Mouse (Mus musculus): Measurements from ENCODE around the gene Elk3.

The Elk3 gene

DNA sequence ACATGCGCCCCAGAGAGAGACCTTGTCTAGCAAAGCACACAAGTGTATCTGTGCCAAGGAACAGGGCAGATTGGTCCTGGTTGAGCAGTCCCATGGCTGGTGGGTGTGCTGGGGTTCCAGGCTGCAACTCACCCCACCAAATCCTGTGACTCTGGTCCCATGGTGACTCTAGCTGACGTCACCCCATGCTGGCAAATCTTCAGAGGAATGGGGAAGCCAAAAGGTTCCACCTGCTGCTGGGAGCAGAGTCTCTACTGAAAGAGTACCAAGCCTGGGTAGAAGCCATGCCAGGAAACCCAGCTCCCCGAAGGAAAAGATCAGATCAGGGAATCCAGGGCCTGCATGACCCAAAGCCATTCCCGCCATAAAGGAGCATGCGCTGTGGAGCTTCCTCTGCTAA lies 43.4 kb downstream of the Elk3 start:
- DNase-seq (ENCODE audit: low spot score): no peak

DNA sequence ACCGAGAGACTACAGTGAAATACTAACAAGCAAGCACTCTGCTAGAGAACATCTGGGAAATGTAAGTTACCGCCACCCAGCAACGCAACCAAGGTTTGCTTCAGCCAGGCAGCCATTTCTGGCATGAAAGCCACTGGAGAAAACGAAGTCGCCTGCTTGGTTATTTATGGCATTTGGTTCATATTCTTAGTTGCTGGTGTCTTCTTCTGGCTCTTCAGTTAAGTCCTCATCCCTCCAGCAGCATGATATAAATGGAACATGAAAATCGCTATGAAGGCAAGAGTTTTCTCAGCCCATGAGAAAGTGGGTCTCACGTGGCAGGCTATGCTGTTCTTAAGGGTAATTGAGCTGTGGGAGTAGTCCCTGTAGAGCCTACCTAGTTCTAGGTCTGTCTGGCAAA lies 44.4 kb downstream of the Elk3 start:
- no peak for DNase-seq (ENCODE audit: low spot score)

DNA sequence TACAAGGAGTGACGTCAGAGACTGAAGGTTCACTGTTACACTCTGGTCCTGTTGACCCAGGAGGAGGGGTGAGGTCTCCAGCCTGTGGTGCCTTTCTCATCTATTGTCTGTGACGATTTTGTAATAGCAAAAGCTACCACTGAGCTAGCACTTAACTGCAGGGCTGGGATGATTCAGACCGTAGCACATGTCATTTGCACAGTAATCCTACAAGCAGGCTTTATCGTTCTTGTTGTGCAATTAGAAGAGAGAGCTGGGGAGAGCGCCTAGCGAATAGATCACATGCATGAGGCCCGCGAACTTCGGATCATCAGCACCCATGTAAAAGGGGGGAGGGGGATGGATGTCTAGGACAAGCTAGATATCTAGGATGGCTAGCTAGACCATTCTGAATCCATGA lies 45.1 kb downstream of the Elk3 start:
- DNase-seq (ENCODE audit: low spot score): no peak

DNA sequence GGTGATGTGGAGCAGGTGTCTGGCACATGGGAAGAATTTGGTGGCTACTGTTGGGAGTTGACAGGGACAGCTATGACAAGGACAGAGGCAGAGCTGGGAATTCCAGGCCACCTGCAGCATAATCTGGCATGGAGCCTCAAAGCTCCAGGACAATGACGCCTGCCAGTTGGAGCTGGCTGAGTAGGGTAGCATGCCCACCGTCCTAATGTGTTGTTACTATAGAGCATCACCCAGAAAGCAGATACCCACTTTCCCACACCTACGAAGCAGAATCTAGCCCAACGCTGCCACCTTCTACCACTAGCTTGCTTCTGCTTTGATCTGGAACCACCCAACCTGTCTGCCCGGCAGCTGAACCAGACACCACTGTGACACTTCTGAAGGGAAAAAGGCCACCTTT lies 46.9 kb downstream of the Elk3 start:
- no peak for DNase-seq (ENCODE audit: low spot score)

- no peak for DNase-seq (ENCODE audit: low spot score)
Measured at GRCm38 (mm10) chr10:93263431-93263830, 47.5 kb downstream of the Elk3 start.

DNA sequence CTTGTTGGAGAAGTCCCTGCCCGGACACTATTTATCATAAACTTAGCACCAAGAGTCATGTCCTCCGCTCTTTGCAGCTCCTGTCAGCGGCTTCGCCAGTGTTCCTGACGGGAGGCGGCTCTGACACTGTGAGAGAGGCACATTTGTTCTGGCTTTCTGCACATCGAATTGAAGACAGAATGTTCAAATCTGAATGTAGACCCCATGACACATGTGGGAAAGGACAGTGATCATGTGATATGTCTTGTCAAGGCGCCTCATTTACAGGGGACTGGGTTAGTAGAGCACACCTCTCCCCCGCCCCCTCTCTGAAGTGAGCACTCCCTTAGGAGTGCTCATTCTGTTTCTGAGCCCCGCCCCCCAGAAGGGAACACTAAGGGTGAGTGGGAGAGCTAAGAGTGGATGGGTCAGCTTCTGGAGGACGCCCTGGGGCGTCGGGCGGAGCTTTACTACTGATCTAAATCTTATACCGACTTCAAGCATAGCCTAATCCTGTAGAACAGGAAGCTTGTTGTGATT lies 48.9 kb downstream of the Elk3 start:
- no peak for DNase-seq (ENCODE audit: low spot score)

DNA sequence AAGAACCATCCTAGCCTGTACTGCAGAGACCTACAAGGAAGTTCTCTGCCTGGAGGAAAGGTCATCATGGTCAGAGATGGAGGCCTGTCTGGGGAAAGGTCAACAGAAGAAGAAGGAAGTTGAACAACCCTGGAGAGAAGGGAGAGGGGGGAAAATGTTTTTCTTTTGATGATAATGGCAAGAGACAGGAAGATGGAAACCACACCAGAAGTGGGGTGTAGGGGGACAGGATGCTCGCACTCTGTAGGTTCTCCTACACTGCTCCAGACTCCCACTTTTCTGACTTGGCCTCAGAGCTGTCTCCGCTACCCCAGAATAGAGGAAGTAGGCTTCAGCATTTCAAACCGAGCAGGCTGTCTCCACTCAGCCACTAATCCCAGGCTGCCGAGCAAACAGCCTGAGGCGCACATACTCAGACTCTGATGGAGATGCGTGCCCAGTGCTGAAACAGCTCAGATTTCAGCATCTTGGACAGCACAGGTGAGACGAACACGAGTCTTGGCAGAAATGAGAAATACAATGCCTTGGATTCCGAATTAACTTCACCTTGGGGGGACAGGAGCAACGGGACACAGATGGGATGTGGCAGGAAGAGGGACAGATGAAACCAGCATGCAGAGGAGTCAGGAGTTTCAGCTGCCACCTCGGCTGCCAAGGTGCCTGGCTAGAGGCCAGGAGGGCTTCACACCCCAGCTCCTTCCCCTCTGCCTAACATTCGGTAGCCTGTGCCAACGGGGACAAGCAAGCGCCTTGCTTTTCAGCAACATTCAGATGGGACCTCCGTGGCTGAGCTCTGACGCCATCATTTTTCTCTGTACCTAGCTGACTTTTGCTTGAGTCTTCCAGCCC lies 49.6 kb downstream of the Elk3 start:
- DNase-seq (ENCODE audit: low spot score): no peak

DNA sequence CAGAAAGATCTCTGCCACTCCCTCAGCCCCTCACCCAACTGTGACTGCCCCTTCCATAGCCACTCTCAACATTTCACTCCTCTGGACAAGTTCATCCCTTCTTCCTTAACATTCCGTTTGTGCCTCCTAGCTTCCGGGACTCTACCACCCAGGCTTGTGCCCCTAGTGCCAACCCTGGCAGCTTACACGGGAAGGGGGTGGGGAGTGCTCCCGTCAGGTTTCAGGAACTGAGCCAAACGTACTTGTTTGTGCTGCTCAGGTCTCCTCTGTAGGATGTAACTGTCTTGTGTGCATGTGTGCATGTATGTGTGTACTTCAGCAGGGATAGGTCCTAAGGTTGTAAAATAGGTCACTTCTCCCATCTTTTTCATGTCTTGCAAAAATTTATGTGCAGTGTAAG lies 51.1 kb downstream of the Elk3 start:
- DNase-seq (ENCODE audit: low spot score): no peak

DNA sequence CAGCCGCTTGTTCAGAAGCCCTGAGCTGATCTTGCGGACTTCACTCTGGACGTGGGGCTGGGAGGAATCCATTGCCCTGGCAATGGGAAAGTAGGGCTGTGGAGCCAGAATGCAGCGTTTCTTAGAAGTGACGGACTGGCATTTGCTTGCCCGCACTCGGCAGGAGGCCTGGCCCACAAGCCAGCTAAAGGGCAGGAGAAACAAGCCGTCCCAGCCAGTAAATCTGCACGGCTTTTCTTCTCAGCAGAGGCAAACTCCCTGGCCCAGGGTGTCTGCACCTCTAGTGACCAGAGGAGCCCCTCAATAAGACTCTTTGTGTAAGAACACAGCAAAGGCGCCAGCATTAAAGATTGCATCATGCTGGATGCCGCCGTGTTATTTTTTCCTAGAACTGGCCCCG lies 55.6 kb downstream of the Elk3 start:
- DNase-seq (ENCODE audit: low spot score): no peak

- DNase-seq (ENCODE audit: low spot score): no peak
Measured at GRCm38 (mm10) chr10:93253156-93253555, 57.8 kb downstream of the Elk3 start.

GRCm38 (mm10) chr10:93252661-93253060 lies 58.3 kb downstream of the Elk3 start:
- DNase-seq (ENCODE audit: low spot score): no peak

DNA sequence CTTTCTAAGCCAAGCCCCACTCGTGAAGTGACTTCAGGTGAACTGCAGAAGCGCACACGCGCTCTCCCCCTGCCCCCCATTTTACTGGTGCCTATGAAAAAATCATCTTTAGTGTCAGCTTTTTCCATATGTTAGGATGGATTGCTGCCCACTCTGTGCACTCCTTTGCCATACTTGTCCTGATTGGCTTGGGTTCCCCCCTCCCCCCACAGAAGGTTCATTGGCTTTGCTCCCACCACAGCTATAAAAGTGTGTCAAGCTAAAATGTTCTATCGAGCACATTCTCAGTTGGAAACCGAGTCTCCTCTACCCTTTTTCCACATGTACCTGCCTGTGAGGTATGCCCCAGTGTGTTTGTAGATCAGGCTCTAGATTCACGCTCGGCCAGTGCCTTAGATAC lies 59.5 kb downstream of the Elk3 start:
- no peak for DNase-seq (ENCODE audit: low spot score)

DNA sequence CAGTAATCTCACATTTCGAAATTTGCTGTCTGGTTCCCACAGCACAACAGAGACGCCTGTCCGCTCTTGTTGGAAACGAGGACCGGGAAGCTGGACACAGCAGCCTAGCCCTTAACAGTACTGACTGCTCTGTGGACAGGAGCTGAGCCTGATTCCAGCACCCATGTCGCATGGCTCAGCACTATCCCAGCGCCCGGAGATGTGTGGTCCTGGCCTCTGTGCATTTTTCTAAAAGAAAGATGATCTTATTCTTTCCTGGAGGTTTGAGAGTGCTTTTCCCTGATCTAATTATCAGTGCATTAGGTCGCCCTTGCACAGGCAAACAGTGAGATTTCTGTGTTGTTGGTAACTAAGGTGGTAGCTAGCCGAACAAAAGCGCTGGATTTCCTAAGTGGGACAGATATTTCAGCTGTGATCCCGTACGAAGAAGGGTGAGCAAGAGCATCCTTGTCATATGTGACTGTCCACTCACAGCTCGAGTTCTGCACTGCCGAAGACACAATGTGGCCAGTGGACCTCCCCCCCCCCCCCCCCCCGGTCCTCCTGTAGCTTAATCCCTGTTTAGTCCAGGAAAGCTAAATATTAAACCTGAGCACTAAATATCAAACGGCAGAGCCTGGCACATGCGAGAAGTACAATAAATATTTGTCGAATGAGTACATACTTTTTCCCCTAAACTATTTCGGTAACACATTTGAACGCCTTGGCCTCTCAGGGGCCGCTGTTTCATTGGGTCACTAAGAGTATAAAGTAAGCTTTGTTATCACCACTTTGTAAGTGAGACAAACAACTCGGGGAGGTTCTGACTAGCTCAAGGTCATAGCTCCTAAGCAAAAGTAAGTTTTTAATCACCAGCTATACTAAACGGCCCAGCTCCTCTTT lies 60.3 kb downstream of the Elk3 start:
- no peak for DNase-seq (ENCODE audit: low spot score)

GRCm38 (mm10) chr10:93249901-93250300 lies 61.0 kb downstream of the Elk3 start:
- no peak for DNase-seq (ENCODE audit: low spot score)

- DNase-seq (ENCODE audit: low spot score): no peak
Measured at GRCm38 (mm10) chr10:93248416-93248815, 62.5 kb downstream of the Elk3 start.

DNA sequence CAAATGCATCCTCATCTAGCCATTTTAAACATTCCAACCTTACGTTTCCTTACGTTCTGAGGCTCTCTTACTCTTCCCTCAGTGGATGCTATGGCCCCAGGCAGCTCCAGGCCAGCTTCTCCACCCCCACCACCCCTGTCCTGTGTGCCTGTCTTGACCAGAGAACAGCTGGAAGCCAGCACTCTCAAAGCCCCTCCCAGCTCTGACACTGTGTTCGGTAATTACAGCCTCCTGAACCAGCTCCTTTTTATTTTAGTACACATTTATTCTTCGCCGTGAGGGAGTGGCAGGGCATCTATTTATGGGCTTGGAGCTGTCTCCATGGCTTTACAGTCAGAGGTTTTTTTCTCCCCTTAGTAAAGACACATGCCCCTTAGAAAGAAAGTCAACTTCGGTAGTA lies 63.0 kb downstream of the Elk3 start:
- DNase-seq (ENCODE audit: low spot score): no peak

GRCm38 (mm10) chr10:93247422-93247821 lies 63.5 kb downstream of the Elk3 start:
- DNase-seq (ENCODE audit: low spot score): no peak

DNA sequence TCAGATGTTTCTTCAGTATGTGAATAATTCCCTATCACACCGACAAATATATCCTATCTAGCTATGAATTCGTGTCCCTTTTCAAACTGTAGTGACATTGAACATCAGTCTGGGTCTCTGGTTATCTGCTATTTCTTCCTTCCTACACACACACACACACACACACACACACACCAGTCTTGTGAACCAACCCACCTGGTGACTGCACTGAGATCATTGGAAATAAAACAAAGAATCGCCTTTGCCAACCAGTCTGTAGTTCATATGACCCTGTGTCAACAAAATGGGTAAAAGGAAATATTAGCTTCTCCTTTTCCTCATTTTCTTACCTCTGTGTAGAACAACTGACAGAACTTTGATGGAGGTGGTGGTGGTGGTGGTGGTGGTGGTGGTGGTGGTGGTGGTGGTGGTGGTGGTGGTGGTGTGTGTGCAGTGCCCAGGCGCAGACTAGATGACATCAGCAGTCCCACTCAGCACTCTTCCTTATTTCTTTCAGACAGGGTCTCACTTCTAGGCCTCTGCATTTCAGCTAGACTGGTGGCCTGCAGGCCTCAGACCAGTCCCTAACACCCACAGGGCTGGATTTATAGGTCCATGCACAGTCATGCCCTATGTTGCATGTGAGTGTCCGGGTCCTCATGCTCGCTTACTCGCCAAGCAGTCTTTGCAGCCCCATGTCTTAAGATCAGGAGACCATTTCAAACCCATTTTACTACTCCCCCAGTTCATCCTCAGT lies 64.6 kb downstream of the Elk3 start:
- no peak for DNase-seq (ENCODE audit: low spot score)

- DNase-seq (ENCODE audit: low spot score): no peak
Measured at GRCm38 (mm10) chr10:93244209-93244705, 66.7 kb downstream of the Elk3 start.

DNA sequence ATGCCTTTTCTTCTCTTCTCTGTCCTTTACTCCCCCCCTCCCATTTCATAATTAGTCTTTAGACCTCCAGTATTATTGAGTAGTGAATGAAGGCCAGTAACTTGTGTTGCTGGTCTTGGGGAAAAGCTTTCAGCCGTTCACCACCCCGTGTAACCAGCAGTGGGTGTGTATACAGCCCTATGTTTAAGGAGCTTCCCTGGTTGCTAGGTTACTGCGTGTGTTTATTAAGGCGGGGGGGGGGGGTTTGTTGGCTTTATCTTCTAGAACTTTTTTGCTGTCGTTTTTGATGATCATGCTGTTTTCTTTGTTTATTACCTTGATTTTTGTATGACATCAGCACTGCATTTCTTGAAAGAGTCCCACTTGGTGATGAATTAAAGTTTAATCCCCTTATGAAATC lies 68.1 kb downstream of the Elk3 start:
- no peak for DNase-seq (ENCODE audit: low spot score)

DNA sequence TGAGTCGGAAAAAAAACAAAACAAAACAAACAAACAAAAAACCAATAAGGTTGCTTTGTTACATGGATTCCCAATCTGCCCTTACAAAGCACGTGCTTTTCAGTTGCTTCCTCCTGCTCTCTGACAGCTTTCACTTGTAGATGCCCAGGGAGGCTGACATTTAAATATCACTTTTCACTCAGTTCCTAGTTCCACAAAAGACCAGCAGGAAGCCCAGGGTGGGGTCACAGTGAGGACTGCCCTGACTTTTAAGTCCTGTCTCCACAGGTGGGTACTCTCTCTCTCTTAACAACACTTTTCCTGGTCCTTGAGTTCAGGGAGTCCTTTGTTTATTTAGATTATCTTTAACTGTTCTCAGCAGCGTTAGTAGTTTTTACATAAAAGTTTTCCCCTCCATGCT lies 68.7 kb downstream of the Elk3 start:
- no peak for DNase-seq (ENCODE audit: low spot score)

- no peak for DNase-seq (ENCODE audit: low spot score)
Measured at GRCm38 (mm10) chr10:93239201-93239806, 71.6 kb downstream of the Elk3 start.

All from urinary bladder, postnatal 25 days (tissue).